Mouse (Mus musculus) midbrain, embryonic 10.5 days (tissue): ENCODE results near the gene Rhno1. TPM values are rescaled to one million over a fixed set of nuclear protein-coding genes. Genes with fewer than 3 reads are reported as not detected.

Experiments used
- DNase-seq: peaks from one replicate; pipeline ENCODE4 v3.0.0-alpha.2; 2017; ENCODE audit warnings: low spot score
- H3K27ac ChIP-seq: fragments of 300-500 bp; sonication (generic); replicated peaks from 2 replicates; pipeline ENCODE4 v1.5.1; 2016; ENCODE audit warnings: mild to moderate bottlenecking
- H3K27me3 ChIP-seq: fragments of 300-500 bp; sonication (generic); 2 replicates; pipeline ENCODE4 v1.6.1; 2016; ENCODE audit warnings: low read depth, mild to moderate bottlenecking; ENCODE audit not compliant: poor library complexity, severe bottlenecking
- H3K36me3 ChIP-seq: fragments of 300-500 bp; sonication (generic); 2 replicates; pipeline ENCODE4 v1.6.1; 2016; ENCODE audit warnings: mild to moderate bottlenecking, moderate library complexity
- H3K4me1 ChIP-seq: fragments of 300-500 bp; sonication (generic); 2 replicates; pipeline ENCODE4 v1.6.1; 2016
- H3K4me3 ChIP-seq: fragments of 300-500 bp; sonication (generic); 2 replicates; pipeline ENCODE4 v1.5.1; 2016; ENCODE audit warnings: mild to moderate bottlenecking, moderate library complexity
- H3K9me3 ChIP-seq: fragments of 300-500 bp; sonication (generic); replicated peaks from 2 replicates; pipeline ENCODE4 v1.6.1; 2016; ENCODE audit warnings: mild to moderate bottlenecking
- WGBS: fragments of 180-500 bp; shearing (Covaris S2); methylation state at CpG from one replicate; pipeline ENCODE4 v1.1.7; 2016; 5-methylcytosine and 5-hydroxymethylcytosine counted together
- polyA plus RNA-seq: library from polyadenylated mRNA; unstranded; fragments of >200 nt; fragmentation: Nextera tagmentation; extraction: Ambion mirVana; gene quantifications from 2 replicates; pipeline ENCODE4 v1.2.1, GENCODE M21; 2016

Rhno1 gene
- polyA plus RNA-seq: 185 and 190 TPM in 2 replicates

- peak; percentile 91 for DNase-seq
- H3K27ac ChIP-seq: peak within 1 kb of the TSS; percentile 99
- peaks cover 47% of the 10 kb centered on the region for H3K36me3 ChIP-seq
- H3K4me3 ChIP-seq: peak within 1 kb of the TSS; percentile 97
- H3K27me3 ChIP-seq: no peaks in the 10 kb centered on the region
- H3K4me1 ChIP-seq: peaks cover 51% of the 10 kb centered on the region
- H3K9me3 ChIP-seq: no peaks in the 10 kb centered on the region
- WGBS: under 1% methylated on average over 76 of the region's 76 CpGs
Measured at GRCm38 (mm10) chr6:128362381-128363006, at the start of gene Rhno1, which contains the start of gene Foxm1. Gene Rhno1 (minus strand): TSS chr6:128362911. Gene Foxm1 (plus strand): TSS chr6:128362967.

DNA sequence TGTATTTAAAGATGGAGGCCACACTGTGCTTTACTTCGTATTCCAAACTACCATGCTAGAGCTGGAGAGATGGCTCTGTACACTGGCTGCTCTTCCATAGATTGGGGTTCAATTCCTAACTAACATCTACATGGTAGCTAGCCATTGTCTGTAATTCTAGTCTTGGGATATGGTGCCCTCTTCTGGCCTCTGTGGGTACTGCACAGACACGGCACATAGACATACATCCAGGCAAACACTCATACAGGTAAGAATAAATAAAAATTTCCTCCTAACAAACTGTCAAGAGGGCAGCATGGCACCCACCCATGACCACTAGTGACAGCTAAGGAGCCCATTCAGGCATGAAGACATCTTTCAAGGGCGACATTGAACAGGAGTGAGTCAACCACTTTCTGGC is 48.4 kb upstream of the Rhno1 start:
- Histone ChIP-seq H3K9me3 (no peaks in the 10 kb centered on the region), H3K27ac (no peak overlapping the region), H3K27me3 (no peaks in the 10 kb centered on the region), H3K36me3 (peaks cover 97% of the 10 kb centered on the region), H3K4me1 (no peaks in the 10 kb centered on the region), H3K4me3 (no peak overlapping the region)
- peak; percentile 76 for DNase-seq
- 25% methylated on average over 3 of the region's 3 CpGs for WGBS

DNA sequence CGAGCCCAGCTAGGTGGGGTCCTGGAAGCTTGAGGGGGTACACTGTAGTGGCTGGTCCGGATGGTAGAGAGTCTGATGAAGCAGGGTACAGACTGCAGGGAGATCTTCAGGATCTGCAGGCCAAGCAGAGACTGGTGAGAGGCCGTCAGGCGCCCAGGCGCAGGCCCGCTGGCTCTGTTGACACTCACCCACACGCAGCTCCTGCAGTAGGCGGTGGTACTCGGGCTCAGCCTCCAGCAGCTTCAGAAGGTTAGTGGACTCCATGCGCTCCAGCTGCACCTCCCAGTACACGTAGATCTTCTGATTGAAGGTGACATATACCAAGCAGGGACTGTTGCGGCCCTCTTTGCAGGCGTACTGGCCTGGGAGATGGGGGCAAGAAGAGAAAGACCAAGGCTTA is 47.6 kb upstream of the Rhno1 start:
- Histone ChIP-seq H3K27ac (no peak overlapping the region), H3K27me3 (no peaks in the 10 kb centered on the region), H3K4me3 (no peak overlapping the region), H3K36me3 (peaks cover 95% of the 10 kb centered on the region), H3K4me1 (no peaks in the 10 kb centered on the region), H3K9me3 (no peaks in the 10 kb centered on the region)
- WGBS: 94% methylated on average over 13 of the region's 13 CpGs
- DNase-seq: no peak

- H3K4me1 ChIP-seq: no peaks in the 10 kb centered on the region
- no peaks in the 10 kb centered on the region for H3K9me3 ChIP-seq
- H3K4me3 ChIP-seq: no peak overlapping the region
- H3K27me3 ChIP-seq: no peaks in the 10 kb centered on the region
- peaks cover 80% of the 10 kb centered on the region for H3K36me3 ChIP-seq
- no peak for DNase-seq
- H3K27ac ChIP-seq: no peak overlapping the region
- 88% methylated on average over 7 of the region's 7 CpGs for WGBS
Measured at GRCm38 (mm10) chr6:128408544-128409125, 45.9 kb upstream of the Rhno1 start.

DNA sequence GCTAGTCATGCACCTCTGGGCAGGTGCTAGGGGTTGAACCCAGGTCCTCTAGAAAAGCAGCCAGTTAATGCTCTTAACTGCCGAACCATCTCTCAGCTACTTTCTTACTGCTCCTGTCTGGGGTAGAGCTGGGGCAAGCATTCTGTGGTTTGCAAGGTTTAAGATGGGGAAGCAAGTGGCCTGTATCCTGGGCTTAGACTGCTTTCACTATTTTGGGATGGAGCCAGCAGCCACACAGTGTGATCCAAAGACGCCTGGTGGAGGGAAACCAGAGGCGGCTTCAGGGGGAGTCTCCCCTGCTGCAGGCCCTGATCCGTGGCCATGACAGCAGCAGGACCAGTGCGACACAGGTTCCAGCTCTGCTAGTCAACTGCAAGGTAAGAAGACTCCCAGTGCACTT is 42.0 kb upstream of the Rhno1 start:
- Histone ChIP-seq H3K4me1 (peaks cover 10% of the 10 kb centered on the region), H3K27me3 (no peaks in the 10 kb centered on the region), H3K9me3 (no peaks in the 10 kb centered on the region), H3K4me3 (no peak overlapping the region), H3K36me3 (peaks cover 41% of the 10 kb centered on the region), H3K27ac (no peak overlapping the region)
- DNase-seq: no peak
- WGBS: 55% methylated on average over 5 of the region's 5 CpGs

DNA sequence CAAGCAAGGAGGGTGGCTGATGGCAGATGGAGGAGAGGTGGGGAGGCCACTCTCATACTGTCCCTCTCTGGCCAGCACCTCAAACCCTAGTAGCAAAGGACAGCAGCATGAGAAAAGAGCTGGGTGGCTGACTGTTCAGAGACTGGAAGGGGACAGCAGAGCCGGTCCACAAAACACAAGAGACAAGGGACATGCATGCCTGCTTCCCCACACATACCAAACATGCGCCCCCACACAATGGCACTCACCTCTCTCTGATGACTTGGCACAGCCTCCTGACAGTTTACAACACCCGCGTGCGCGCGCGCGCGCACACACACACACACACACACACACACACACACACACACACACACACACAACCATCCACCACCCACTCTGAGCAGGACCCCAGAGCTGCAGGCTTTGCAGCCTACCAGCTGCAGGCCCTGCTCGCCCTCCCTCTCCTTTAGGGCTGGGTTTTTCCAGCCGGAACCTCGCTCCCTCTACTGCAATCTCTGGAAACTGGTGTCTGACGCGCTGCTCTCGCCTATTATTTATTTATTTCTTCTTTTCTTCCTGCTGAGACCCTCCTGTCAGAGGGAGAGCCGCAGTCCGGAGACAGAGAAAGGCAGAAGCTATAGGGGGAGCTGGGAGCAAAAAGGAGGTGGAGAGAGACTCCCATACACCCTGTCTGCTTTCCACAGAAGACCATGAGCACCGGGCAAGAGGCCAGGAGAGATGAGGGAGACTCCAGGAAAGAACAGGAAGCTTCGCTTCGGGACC is 36.9 kb upstream of the Rhno1 start:
- Histone ChIP-seq H3K9me3 (no peaks in the 10 kb centered on the region), H3K4me1 (peaks cover 15% of the 10 kb centered on the region), H3K36me3 (no peaks in the 10 kb centered on the region), H3K4me3 (peak overlapping the region; percentile 27; the same call in 1 of the 2 replicates), H3K27ac (peak overlapping the region; percentile 24; the same call in 1 of the 2 replicates), H3K27me3 (no peaks in the 10 kb centered on the region)
- peak; percentile 28 for DNase-seq
- 50% methylated on average over 21 of the region's 21 CpGs for WGBS

DNA sequence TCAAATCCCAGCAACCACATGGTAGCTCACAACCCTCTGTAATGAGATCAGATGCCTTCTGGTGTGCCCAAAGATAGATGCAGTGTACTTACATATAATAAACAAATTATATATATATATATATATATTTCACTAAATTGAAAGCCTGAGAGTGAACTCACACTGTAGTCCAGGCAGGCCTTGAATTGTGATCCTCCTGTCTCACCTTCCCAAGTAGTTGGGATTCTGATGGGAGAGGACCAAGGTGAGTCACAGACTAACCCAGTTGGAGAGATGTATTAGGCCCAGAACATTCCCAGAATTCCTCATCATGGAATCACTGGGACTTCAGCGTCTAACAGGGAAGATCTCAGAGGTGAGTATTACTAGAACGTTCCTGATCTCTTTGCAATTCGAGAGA is 36.3 kb upstream of the Rhno1 start, which contains the start of gene Nrip2:
TSS of gene Nrip2 (plus strand) at position 301 of the 400 bp plus-strand sequence.
- Histone ChIP-seq H3K27me3 (no peaks in the 10 kb centered on the region), H3K27ac (peak within 1 kb of the TSS; percentile 24; the same call in 1 of the 2 replicates), H3K36me3 (no peaks in the 10 kb centered on the region), H3K9me3 (no peaks in the 10 kb centered on the region), H3K4me1 (peaks cover 15% of the 10 kb centered on the region), H3K4me3 (peak within 1 kb of the TSS; percentile 27; the same call in 1 of the 2 replicates)
- WGBS: 81% methylated on average over 3 of the region's 3 CpGs
- no peak for DNase-seq

DNA sequence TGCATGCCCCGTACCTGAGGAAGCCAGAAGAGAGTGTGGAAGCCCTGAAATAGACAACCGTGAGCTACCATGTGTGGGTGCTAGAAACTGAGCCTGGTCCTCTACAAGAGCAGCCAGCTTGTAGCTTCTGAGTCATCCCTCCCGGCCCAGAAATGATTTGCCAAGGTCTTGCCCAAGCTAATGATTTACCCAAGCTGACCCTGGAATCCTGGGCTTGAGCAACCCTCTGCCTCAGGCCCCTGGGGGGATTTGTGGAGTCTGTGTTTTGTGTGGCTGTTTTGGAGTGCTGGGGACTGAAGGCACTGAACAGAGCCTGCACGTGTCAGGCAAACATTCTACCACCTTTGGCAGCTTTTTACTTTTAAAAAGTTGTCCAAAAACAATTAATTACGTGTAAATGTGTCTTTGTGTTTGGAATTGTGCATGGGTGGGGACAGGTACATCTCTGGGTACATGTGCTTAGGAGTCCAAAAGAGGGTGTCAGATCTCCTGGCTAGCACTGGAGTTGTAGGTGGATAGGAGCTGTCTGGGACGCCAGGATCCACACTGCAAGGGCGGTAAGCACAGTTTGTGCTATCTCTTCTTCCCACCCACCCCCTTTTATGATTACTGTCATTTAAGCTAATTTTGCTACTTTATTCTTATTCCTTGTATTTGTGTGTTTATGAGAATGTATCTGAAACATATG is 35.0 kb upstream of the Rhno1 start:
- no peak overlapping the region for H3K4me3 ChIP-seq
- H3K9me3 ChIP-seq: no peaks in the 10 kb centered on the region
- peaks cover 15% of the 10 kb centered on the region for H3K4me1 ChIP-seq
- no peak overlapping the region for H3K27ac ChIP-seq
- no peaks in the 10 kb centered on the region for H3K36me3 ChIP-seq
- no peaks in the 10 kb centered on the region for H3K27me3 ChIP-seq
- no peak for DNase-seq
- WGBS: 80% methylated on average over 7 of the region's 7 CpGs

- Histone ChIP-seq H3K4me3 (no peak overlapping the region), H3K9me3 (no peaks in the 10 kb centered on the region), H3K27me3 (no peaks in the 10 kb centered on the region), H3K36me3 (no peaks in the 10 kb centered on the region), H3K4me1 (no peaks in the 10 kb centered on the region), H3K27ac (no peak overlapping the region)
- DNase-seq: no peak
- WGBS: 75% methylated on average over 1 of the region's 1 CpGs
Measured at GRCm38 (mm10) chr6:128390683-128391082, 28.0 kb upstream of the Rhno1 start.

DNA sequence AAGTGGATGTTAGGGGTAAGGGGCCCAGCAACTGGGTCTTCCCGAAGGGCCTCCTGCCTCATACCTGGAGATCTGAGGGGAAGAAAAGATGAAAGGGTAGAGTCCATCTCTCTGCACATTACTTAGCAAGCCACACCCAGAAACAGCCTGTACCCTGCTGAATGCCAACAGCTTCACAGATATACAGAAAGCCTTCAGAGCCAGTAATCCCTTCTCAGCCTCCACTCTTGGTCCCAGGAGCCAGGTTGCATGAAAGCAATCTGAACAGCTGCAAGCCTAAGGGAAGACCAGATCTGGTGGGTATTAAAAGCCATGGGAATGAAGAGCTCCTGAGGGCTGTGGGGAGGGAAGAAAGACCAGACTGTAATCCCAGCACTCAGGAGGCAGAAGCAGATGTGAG is 26.5 kb upstream of the Rhno1 start:
- 100% methylated on average over 1 of the region's 1 CpGs for WGBS
- H3K27ac ChIP-seq: no peak overlapping the region
- no peak for DNase-seq
- no peaks in the 10 kb centered on the region for H3K36me3 ChIP-seq
- no peaks in the 10 kb centered on the region for H3K9me3 ChIP-seq
- no peaks in the 10 kb centered on the region for H3K4me1 ChIP-seq
- no peak overlapping the region for H3K4me3 ChIP-seq
- no peaks in the 10 kb centered on the region for H3K27me3 ChIP-seq

DNA sequence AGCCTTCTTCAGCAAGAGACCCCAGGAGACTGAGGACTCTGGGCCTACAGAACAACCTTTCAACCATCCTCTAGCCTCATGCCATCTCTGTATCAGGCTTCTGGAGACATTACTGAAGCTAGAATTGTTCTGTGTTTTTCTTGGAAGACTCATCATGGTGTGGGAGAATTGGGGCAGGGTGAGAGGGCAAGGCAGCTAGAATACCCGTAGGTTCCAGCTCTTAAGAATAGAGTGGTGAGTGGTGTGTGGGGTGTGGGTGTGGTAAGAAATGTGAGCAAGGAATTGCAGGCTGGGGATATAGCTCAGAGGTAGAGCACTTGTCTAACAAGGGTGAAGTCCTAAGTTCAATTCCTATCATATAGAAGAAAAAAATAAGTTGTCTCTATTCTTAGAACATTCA is 22.3 kb upstream of the Rhno1 start:
- Histone ChIP-seq H3K9me3 (no peaks in the 10 kb centered on the region), H3K4me3 (no peak overlapping the region), H3K4me1 (no peaks in the 10 kb centered on the region), H3K36me3 (no peaks in the 10 kb centered on the region), H3K27ac (no peak overlapping the region), H3K27me3 (no peaks in the 10 kb centered on the region)
- DNase-seq: no peak
- 85% methylated on average over 1 of the region's 1 CpGs for WGBS

- Histone ChIP-seq H3K27me3 (no peaks in the 10 kb centered on the region), H3K9me3 (no peaks in the 10 kb centered on the region), H3K27ac (no peak overlapping the region), H3K4me1 (no peaks in the 10 kb centered on the region), H3K4me3 (no peak overlapping the region), H3K36me3 (no peaks in the 10 kb centered on the region)
- WGBS: 86% methylated on average over 7 of the region's 7 CpGs
- no peak for DNase-seq
Measured at GRCm38 (mm10) chr6:128383752-128384151, 21.0 kb upstream of the Rhno1 start.
